Mouse (Mus musculus) erythroblast, embryonic 14.5 days (primary cell): ENCODE measurements around the gene Xxylt1.

ENCODE experiments used
- GATA1 ChIP-seq: IDR thresholded peaks from 2 replicates; pipeline ENCODE4 v1.6.1; 2012; ENCODE audit warnings: low read length, inconsistent platforms, mixed read lengths
- TAL1 ChIP-seq: IDR thresholded peaks from 3 replicates; pipeline ENCODE4 v1.6.1; 2012; ENCODE audit warnings: low read length, inconsistent platforms, mixed read lengths

- TF ChIP-seq GATA1 = no peak
- no peak for TF ChIP-seq TAL1
Observed at GRCm38 (mm10) chr16:31101352-31101751, 20.1 kb upstream of the Xxylt1 start.
